Mouse (Mus musculus): Measurements from ENCODE around the gene Gmnn. TPM values are rescaled to one million over a fixed set of nuclear protein-coding genes. Genes with fewer than 3 reads are reported as not detected.
A peak's percentile ranks its signal among the peaks of the same experiment; 100 is the strongest.

The Gmnn gene
- total and polyA plus RNA-seq, 2 experiments from 2014 or later = 28.2 to 71.7 TPM

GRCm38 (mm10) chr13:24741028-24741427, 20.7 kb downstream of the Gmnn start, which contains the start of gene Armh2:
Gene Armh2 (plus strand): TSS chr13:24741232.
- 84% methylated on average over 10 of the region's 10 CpGs for WGBS
- ATAC-seq (ENCODE audit: insufficient read depth, low read depth) = no peak

GRCm38 (mm10) chr13:24735608-24736131, 26.1 kb downstream of the Gmnn start:
- no peak for TF ChIP-seq CTCF (IDR thresholded peaks at IDR 0.05; ENCODE audit: low read depth)
- TF ChIP-seq EP300 (IDR thresholded peaks at IDR 0.05; ENCODE audit: low read depth) = no peak
- H3K36me3 ChIP-seq (replicated peaks; ENCODE audit: control insufficient read depth, insufficient read depth, low read length) = peaks cover 16% of the 10 kb centered on the region; the same call in 1 of the 2 replicates

More at GRCm38 (mm10) chr13:24741028-24741427, 20.7 kb downstream of the Gmnn start, which contains the start of gene Armh2:
- Histone ChIP-seq H3K27ac (ENCODE audit: low read depth) (no peak within 1 kb of the TSS), H3K4me3 (ENCODE audit: low read depth, low read length) (no peak within 1 kb of the TSS), H3K36me3 (replicated peaks; ENCODE audit: control insufficient read depth, insufficient read depth, low read length) (no peaks in the 10 kb centered on the region), H3K9me3 (replicated peaks; ENCODE audit: control insufficient read depth, low read length) (no peaks in the 10 kb centered on the region), H3K4me2 (ENCODE audit: low read depth, low read length) (no peak within 1 kb of the TSS), H3K27me3 (ENCODE audit: control insufficient read depth, insufficient read depth, low read length) (no peaks in the 10 kb centered on the region), H3K4me1 (ENCODE audit: control insufficient read depth, insufficient read depth) (peaks cover 9% of the 10 kb centered on the region), H3K9ac (replicated peaks; ENCODE audit: low read depth, low read length) (no peak within 1 kb of the TSS)
- TF ChIP-seq CTCF (IDR thresholded peaks at IDR 0.05; ENCODE audit: low read depth) = no peak
- no peak for TF ChIP-seq EP300 (IDR thresholded peaks at IDR 0.05; ENCODE audit: low read depth)
- no peak for DNase-seq (ENCODE audit: low spot score)

GRCm38 (mm10) chr13:24734502-24734901, 27.2 kb downstream of the Gmnn start:
- 82% methylated on average over 5 of the region's 5 CpGs for WGBS
- Histone ChIP-seq H3K4me3 (ENCODE audit: low read depth, low read length) (no peak overlapping the region), H3K27ac (ENCODE audit: low read depth) (peak overlapping the region; percentile 54), H3K4me1 (ENCODE audit: control insufficient read depth, insufficient read depth) (peaks cover 13% of the 10 kb centered on the region), H3K4me2 (ENCODE audit: low read depth, low read length) (no peak overlapping the region), H3K9me3 (replicated peaks; ENCODE audit: control insufficient read depth, low read length) (no peaks in the 10 kb centered on the region), H3K9ac (replicated peaks; ENCODE audit: low read depth, low read length) (no peak overlapping the region), H3K36me3 (replicated peaks; ENCODE audit: control insufficient read depth, insufficient read depth, low read length) (peaks cover 21% of the 10 kb centered on the region; the same call in 1 of the 2 replicates), H3K27me3 (ENCODE audit: control insufficient read depth, insufficient read depth, low read length) (no peaks in the 10 kb centered on the region)
- ATAC-seq (ENCODE audit: insufficient read depth, low read depth) (no peak), DNase-seq (ENCODE audit: low spot score) (no peak)
- TF ChIP-seq EP300 (IDR thresholded peaks at IDR 0.05; ENCODE audit: low read depth) = no peak
- no peak for TF ChIP-seq CTCF (IDR thresholded peaks at IDR 0.05; ENCODE audit: low read depth)

More at GRCm38 (mm10) chr13:24735608-24736131, 26.1 kb downstream of the Gmnn start:
- Histone ChIP-seq H3K27ac (ENCODE audit: low read depth) (peak overlapping the region; percentile 54), H3K4me3 (ENCODE audit: low read depth, low read length) (no peak overlapping the region), H3K27me3 (ENCODE audit: control insufficient read depth, insufficient read depth, low read length) (no peaks in the 10 kb centered on the region), H3K4me1 (ENCODE audit: control insufficient read depth, insufficient read depth) (peaks cover 13% of the 10 kb centered on the region), H3K9ac (replicated peaks; ENCODE audit: low read depth, low read length) (no peak overlapping the region), H3K4me2 (ENCODE audit: low read depth, low read length) (no peak overlapping the region), H3K9me3 (replicated peaks; ENCODE audit: control insufficient read depth, low read length) (no peaks in the 10 kb centered on the region)
- WGBS = 27% methylated on average over 6 of the region's 6 CpGs
- DNase-seq (ENCODE audit: low spot score) = peak; percentile 84
- peak; percentile 85 for ATAC-seq (ENCODE audit: insufficient read depth, low read depth)

GRCm38 (mm10) chr13:24729128-24729527, 32.6 kb downstream of the Gmnn start:
- Histone ChIP-seq H3K27ac (ENCODE audit: low read depth) (no peak overlapping the region), H3K36me3 (replicated peaks; ENCODE audit: control insufficient read depth, insufficient read depth, low read length) (peaks cover 47% of the 10 kb centered on the region), H3K4me2 (ENCODE audit: low read depth, low read length) (no peak overlapping the region), H3K4me1 (ENCODE audit: control insufficient read depth, insufficient read depth) (no peaks in the 10 kb centered on the region), H3K4me3 (ENCODE audit: low read depth, low read length) (no peak overlapping the region), H3K9ac (replicated peaks; ENCODE audit: low read depth, low read length) (no peak overlapping the region), H3K9me3 (replicated peaks; ENCODE audit: control insufficient read depth, low read length) (no peaks in the 10 kb centered on the region), H3K27me3 (ENCODE audit: control insufficient read depth, insufficient read depth, low read length) (no peaks in the 10 kb centered on the region)
- WGBS = 88% methylated on average over 5 of the region's 5 CpGs
- TF ChIP-seq CTCF (IDR thresholded peaks at IDR 0.05; ENCODE audit: low read depth) (no peak), EP300 (IDR thresholded peaks at IDR 0.05; ENCODE audit: low read depth) (no peak)
- DNase-seq (ENCODE audit: low spot score) (no peak), ATAC-seq (ENCODE audit: insufficient read depth, low read depth) (no peak)

GRCm38 (mm10) chr13:24724395-24724759, 37.3 kb downstream of the Gmnn start:
- peaks cover 42% of the 10 kb centered on the region for H3K36me3 ChIP-seq (replicated peaks; ENCODE audit: control insufficient read depth, insufficient read depth, low read length)
- no peak for TF ChIP-seq EP300 (IDR thresholded peaks at IDR 0.05; ENCODE audit: low read depth)
- TF ChIP-seq CTCF (IDR thresholded peaks at IDR 0.05; ENCODE audit: low read depth) = no peak

More at GRCm38 (mm10) chr13:24724395-24724759, 37.3 kb downstream of the Gmnn start:
- Histone ChIP-seq H3K9me3 (replicated peaks; ENCODE audit: control insufficient read depth, low read length) (no peaks in the 10 kb centered on the region), H3K4me2 (ENCODE audit: low read depth, low read length) (no peak overlapping the region), H3K9ac (replicated peaks; ENCODE audit: low read depth, low read length) (no peak overlapping the region), H3K4me3 (ENCODE audit: low read depth, low read length) (no peak overlapping the region), H3K27me3 (ENCODE audit: control insufficient read depth, insufficient read depth, low read length) (no peaks in the 10 kb centered on the region), H3K27ac (ENCODE audit: low read depth) (no peak overlapping the region), H3K4me1 (ENCODE audit: control insufficient read depth, insufficient read depth) (no peaks in the 10 kb centered on the region)
- 66% methylated on average over 4 of the region's 4 CpGs for WGBS
- DNase-seq (ENCODE audit: low spot score) = no peak
- ATAC-seq (ENCODE audit: insufficient read depth, low read depth) = no peak

Data from heart, postnatal 0 days (tissue).